Mouse (Mus musculus): ENCODE results near the gene Unk.
A peak's percentile ranks its signal among the peaks of the same experiment; 100 is the strongest.

Gene Unk

DNA sequence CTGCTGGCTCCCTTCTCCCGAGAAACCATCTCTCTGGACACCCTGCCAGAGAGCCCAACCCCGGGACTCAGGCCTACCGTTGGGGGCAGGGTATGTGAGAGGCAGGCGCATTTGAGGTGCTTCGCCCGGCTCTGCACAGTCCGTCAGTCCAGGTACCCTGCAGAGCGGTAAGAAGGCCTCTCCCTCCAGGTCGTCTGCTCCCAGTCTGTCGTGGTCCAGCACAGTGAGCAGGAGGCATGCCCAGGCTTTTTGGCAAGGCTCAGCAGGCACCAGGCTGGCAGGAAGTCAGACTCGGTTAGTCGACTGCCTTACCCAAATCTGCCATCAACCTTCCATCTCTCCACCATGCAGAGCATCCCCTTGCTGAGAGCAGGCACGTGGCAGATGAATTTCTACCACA is 33.4 kb downstream of the Unk start:
- DNase-seq (ENCODE audit: low spot score), result no peak

DNA sequence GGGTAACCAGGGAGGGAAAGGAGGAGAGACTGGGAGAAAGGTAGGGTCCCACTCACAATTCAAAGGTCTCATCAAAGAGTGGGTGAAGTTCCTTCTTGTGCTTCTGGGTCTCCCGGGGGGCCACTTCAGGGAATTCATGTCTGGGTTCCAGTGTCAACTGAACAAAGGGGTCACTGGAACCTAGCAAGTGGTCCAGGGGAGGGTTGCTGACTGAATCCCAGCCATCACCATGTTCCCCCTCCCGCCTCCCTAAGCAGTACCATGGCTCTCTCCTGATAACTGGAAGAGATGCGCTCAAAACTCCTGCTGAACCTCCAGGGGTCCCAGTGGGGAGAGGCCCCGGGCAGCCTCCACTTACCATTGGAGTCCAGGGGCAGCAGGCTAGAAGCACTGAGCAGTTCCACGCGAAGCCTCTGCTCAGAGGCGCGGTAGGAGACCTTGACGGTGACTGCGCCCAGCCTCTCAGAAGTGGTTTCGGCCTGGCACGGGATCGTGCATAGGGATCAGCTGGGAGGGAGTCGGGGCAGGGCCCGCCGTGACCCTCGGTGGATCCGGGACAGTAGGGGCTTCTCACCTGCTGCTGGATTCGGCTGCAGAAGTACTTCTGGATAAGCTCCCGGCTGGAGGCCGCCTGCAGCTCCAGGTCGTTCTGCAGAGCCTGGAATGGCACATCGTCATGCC is 34.2 kb downstream of the Unk start:
- DNase-seq (ENCODE audit: low spot score), result no peak

DNA sequence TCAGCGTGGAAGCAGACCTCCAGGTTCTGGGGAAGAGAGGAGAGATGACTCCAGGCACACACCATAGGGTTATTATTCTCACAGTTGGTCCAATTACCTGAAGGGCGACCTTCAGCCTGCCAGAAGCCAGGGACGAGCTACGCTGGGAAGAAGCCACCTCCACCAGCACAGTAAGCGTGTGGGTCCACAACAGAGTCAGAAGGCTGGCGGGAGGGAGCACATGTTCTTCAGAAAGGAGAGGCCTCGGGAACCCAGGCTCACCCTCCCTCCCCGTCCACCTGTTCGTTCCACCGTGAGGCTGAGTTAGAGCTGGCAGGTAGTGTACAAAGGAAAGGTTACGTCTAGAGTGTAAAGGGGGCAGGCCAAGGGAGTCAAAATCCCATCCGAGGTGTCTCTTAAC is 35.2 kb downstream of the Unk start:
- DNase-seq (ENCODE audit: low spot score), result no peak

DNA sequence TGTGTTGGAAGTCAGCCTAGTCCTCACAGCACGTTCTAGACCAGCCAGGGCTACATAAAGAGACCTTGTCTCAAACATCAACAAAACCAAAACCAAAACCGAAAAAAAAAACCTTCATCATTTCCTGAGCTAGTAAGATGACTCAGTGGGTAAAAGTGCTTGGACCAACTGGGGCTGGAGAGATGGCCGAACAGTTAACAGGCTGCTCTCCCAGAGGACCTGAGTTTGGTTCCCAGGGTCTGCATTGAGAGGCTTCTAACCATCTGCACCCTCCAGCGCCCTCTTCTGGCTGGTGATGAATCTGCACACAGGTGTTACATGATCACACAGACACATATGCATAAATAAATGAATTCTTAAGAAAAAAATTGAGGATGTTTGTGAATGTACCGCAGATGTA is 41.4 kb downstream of the Unk start:
- no peak for DNase-seq (ENCODE audit: low spot score)

DNA sequence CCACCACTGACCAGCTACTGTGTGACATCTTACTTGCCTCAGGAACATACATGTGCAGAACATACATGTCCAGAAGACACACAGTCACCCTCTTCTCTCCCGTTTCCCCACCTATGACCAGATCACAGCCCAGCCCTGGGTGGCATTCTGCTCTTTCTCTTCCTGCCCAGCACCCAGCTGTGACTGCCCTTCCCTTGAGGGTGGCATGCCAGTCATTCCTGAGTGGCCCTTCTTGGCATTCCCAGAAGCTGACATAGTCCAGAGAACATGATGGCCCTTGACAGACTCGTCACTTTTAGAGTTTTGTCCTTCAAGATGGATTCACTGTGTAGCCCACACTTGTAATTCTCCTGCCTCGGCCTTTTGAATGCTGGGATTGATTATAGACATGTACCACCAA is 42.5 kb downstream of the Unk start:
- no peak for DNase-seq (ENCODE audit: low spot score)

DNA sequence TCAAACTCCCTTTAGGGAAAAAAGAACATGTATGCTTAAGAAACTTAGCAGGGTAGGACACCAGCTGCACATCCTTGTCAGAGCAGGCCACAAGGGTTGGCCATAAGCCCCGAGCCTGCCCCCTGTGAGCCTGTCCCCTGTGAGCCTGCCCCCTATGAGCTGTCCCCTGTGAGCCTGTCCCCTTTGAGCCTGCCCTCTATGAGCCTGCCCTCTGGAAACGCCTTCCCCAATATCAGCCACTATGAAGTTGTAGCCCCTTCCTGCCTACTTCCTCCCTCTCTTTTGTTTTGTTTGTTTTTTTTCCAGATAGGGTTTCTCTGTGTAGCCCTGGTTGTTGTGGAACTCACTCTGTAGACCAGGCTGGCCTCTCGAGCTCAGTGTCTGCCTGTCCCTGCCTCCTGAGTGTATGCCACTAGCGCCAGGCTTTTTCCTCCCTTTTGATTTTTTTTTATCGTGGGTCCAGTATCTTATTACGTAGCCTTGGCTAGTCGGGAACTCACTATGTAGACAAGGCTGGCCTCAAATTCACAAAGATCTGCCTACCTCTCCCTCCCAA is 44.4 kb downstream of the Unk start:
- DNase-seq (ENCODE audit: low spot score), result no peak

DNA sequence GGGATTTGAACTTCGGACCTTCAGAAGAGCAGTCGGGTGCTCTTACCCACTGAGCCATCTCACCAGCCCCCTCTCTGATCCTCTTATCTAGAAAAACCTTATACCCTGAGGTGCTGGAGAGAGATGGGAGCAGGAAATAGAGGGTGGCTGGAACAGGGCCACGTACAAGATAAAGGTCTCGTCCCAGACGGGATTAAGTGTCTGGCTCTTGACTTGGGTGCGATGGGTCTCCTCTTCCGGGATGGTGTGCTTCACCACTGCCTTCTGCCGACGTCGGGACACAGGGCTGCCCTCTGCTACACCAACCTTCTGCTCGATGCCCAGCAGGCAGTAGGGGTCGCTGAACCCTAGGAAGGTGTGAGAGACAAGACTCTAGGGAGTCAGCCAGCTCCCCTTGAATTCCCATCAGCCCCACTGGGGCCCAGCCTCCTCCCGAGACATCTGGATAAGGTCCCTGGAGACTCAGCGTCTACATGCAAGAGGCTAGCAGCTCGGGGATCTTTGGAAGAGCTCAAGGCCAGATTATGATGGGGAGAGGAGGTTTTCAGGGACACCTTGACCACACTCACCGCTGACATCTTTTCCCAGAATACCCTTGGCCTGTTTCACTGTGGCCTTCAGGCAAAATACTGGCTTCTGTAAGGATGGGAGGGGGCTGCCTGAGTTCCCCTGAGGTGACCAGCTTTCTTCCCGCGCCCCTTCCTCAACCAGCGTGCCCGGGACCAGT is 45.6 kb downstream of the Unk start:
- DNase-seq (ENCODE audit: low spot score), result peak; percentile 53

DNA sequence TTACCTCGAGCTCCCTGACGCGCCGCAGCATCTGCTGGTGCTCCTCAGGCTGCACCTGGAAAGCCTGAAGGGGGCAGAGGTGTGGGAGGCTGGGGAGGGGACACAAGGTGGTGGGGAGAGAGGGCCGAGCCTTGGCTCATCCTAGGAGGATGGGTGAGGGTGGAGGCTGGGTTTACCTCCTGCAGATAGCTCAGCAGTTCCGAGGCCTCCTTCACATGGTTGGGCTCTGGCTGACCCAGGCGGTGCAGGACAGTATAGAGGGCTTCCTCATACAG is 46.1 kb downstream of the Unk start:
- DNase-seq (ENCODE audit: low spot score), result no peak

DNA sequence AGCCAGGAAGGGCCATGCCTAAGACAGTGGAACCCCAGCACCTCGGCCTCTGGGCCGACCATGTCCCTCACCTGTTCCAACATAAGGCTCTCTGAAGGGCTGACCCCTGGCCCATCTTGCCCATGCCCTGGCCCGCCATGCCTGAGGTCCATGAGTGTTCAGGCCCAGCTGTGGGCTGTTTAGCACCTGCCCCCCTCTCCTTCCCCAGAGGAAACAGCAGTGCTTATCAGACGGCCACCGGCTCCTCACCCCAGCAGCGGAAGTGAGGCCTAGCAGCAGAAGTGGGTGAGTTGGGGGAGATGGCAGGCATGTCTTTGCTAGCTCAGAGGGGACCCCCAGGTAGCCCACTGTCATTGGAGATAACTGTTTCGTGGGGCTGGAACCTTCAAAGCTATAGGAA is 46.7 kb downstream of the Unk start:
- DNase-seq (ENCODE audit: low spot score), result no peak

DNA sequence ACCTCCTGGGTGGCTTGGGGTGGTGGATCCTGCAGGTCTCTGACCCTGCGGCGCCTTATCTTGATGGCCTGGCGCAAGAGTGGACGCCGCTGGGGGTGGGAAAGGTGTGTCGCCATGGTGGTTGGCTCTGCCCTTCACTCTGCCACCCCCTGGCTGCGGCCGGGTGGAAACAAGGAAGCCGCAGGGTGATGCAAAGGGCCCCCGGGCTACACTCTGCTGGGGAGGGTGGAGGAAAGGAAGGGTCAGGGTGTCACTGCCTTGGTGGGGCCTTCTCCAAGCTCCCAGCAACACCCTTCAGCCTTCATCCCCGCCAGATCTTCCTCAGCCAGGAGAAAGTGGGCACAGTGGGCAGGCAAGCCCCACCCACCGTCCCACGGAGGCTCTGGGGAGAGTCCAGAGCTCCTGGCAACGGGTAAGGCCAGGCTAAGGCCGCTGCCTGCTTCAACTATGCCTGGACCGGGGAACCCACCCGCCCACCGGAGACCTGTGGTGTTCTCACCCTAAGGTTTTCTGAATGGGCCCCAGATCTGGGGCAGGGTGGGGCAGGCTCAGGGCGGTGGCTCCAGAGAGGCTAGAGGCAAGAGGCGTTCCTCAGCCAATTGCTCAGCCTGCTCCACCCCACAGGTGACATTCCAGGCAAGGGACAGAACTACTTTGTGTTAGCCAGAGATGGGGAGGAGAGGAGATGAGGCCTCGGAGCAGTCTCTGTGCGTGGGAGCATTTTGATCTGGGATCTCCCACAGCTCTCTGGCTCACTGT is 47.5 kb downstream of the Unk start, which contains the start of gene Unc13d:
TSS of gene Unc13d (minus strand) at position 516 of the 759 bp plus-strand sequence.
- no peak for DNase-seq (ENCODE audit: low spot score)

DNA sequence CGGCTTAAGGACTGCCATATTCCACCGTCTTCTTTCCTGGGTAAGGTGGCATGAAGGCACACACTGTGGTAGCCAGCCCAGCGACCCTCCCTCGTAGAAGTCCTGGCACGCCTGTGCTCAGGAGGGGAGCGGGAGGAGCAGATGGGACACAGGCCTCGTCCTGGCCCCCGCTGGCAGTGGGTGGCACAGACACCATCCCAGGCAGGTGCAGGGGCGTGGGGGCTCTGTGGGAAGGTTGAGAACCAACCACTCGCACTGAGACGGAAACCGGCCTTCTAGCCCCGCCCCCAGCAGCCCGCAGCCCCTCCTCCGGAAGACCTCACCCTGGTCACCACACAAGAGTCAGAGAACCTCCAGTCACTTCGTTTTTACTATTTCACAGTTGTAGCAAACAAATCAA is 48.1 kb downstream of the Unk start:
- no peak for DNase-seq (ENCODE audit: low spot score)

DNA sequence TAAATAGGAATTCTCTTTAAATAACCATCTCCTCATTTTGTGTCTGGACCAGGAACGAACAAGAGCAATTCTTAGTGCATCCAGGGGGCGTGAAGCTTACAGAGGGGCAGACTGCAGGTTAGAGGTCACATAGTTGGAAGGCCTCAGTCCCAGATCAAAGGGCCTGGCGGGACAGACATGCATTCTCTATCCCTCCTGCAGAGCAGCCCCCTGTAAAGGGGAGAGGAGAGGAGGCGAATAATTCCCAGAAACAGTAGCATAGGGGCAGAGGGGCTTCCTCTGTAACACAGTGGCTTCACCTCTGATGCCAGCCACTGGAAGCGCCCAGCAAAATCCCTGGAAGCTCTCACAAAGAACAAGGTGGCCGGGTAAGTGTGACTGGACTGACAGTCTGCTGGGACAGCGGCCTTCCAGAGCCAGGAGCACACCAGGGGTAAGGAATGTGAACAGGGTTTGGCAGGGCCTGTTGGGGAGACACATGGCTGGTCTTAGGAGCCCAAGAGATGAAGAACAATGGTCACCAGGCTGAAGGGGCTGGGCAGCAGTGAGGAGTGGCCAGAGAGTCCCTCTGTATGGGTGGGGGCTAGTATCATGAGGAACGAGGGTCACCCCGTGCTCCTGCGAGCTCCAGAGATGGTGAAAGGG is 48.7 kb downstream of the Unk start:
- no peak for DNase-seq (ENCODE audit: low spot score)

DNA sequence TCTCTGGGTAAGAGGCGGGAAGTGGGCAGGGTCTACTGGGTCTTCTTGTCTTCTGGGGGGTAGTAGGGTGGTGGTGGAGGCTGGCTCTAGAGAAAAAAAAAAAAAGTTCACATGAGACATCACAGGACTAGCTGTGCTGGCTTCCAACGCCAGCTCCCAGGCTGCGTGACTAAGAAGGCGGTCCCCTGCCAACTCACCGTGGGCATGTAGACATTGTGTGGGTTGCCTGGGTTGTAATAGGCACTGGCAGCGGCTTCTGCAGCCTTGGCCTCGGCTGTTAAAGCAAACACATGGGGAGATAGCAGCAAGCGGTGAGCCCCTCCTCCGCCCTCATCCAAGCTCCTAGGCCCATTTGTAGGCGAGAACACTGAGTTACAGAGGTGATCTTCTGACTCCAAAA is 49.4 kb downstream of the Unk start:
- DNase-seq (ENCODE audit: low spot score), result no peak

DNA sequence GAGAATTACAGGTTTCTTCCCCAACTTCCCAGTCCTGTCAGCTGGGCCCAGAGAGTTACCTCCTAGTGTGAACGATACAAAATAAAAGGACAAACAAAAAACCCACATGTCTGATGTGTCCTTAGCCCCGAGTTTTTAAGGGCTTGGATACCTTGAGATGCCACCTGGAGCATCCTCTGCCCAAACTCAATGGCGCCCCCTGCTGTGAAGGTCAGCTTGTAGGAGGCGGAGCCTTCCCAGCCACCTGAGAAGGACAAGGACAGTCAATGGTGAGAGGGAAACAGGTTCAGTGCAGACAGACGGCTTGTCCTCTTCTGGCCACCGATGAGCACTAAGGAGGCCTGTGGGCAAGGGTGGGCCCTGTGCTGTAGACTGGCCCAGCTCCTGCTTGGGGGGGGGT is 51.0 kb downstream of the Unk start:
- DNase-seq (ENCODE audit: low spot score), result no peak

DNA sequence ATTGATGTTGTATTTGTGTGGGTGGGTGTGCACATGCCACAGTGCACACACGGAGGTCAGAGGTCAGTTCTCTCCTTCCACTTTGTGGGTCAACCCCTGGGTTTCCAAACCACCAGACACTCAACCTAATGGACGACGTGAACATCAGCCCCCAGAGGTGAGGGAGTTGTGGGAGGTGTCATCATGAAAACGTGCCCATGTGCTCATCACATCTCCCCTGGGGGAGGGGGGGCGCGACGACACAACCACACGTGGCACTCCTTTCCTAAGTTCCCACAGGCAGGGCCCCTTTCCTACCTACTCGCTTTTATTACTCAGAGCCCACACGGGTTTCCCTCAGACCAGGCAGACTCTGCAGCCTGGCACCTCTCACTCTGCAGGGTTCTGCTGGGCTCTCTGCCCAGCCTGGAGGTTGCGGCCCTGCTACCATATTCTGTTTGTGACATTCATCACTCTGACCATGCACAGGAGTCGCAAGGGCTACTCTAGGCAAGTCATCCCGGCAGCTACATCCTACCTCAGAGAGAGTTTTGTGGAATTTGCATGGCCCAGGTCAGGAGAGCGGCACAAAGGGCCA is 53.1 kb downstream of the Unk start:
- no peak for DNase-seq (ENCODE audit: low spot score)

DNA sequence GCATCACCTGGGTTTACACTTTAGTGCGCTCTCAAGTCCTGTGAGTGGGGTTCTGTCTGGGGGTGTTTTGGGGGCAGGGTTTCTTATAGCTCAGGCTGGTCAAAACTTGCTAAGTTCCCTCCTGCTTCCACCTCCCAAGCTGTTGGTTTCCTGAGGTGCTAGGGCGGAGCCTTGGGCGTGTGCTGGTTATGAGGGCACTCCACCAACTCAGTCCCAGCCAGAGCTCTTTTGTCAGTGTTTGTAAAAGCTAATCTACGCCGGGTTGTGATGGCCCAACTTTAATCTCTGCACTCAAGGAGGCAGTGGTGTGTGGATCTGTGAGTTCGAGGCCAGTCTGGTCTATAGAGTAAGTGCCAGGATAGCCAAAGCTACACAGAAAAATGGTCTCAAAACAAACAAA is 54.0 kb downstream of the Unk start:
- DNase-seq (ENCODE audit: low spot score), result no peak

DNA sequence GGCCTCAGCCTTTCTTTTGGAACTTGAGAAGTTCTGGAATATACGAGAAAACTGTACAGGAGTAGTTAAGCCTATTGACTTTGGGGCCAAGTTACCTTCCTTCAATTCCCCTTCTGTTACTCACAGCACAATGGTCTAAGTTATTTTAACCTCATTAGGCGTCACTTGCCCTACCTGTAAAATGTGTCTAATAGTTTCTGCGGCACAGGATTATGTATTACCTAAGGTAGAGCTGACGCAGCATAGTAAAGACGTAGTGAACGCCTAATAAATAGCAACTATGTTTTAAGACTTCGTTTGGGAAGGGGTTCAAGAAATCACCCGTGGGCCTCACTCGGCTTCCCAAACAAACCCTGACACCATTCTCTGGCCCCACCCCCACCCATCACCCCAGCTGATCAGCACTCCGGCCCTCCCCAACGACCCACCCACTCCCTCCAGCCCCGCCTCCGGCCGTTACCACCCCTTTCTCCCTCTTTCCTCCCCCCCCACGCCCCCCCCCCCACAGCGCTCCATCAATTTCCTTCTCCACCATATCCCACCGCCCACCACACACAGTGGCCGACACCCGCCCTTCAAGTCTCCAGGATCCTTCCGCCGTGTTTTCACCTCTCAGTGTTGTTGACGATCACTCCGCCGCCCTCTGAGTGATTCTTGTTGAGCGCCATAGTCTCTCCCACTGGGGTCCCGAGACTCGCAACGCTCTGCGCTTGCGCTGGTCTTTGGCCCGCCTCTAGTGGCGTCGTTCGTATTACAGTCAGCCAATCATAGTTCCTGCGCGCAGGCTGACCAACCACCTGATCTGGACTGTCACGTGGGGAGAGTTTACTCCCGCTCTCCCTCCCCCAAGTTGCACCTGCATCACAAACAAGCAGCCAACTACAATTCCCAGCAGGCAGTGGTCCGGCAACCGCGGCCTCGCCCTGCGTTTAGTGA is 56.4 kb downstream of the Unk start, which contains the start of gene Wbp2:
TSS of gene Wbp2 (minus strand) at position 738 of the 936 bp plus-strand sequence.
- DNase-seq (ENCODE audit: low spot score), result peak; percentile 99

DNA sequence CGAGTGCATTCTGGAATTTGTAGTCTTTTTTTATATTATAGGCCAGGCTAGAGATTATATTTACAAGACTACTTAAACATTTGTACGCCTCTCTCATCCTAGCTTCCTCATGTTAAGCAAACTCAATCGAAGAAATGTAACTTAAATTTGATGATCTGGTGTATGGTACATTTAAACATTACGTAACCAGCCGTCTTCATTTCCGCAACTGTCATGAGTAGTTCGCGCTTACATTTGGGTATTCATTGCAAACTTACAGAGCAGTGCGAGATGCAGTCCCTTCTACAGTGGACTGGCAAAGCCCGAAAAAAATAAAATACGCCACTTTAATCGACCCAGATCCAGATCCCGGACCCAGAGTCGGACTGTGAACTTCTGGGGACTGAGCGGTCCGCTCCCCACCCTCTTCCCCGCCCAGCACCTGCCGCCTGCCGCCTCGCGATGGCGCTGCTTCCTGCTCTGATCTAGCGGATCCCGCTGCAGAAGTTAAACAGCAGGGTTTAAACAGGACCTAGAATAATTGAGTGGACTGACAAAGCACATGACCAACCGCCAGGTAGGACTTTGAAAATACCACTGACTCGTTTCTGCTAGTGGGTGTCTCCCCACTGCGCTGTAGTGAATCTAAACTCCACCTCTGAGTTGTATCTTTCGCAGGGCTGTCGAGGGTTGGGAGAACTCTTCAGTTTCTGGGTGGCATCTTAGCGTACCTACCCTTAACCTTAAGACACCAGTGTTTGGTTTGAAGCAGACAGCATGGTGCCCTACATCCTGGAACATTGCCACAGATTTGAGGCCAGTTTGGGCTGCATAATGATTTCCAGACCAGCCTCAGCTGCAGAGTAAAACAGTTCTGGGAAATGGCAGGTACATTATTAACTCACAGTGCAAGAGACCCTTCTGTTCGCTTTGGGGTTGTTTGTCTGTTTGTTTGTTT is 57.3 kb downstream of the Unk start:
- DNase-seq (ENCODE audit: low spot score), result peak; percentile 79

DNA sequence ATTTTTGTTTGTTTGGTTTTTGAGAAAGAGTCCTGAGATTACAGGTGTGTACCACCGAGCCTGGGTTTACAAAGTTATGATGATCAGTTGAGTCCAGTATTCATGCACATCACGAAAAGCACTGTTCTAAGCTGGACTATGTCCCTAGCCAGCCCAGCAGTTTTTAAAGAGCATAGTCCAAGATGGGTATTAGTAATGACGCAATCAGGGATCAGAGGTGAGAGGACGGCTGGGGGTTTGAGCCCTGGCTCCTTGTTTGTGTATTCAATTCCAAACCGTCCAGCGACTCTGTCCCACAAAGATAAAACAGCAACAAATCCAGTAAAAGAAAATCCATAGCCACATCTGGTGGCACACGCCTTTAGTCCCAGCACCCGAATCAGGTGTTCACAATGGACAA is 58.1 kb downstream of the Unk start:
- no peak for DNase-seq (ENCODE audit: low spot score)
